Mouse (Mus musculus) myocyte (in vitro differentiated cells): ENCODE data around the gene Dnajc8. TPM values are rescaled to one million over a fixed set of nuclear protein-coding genes. Genes with fewer than 3 reads are reported as not detected.

Source experiments
- H3K27me3 ChIP-seq: one replicate; pipeline ENCODE4 v1.6.1; 2011; ENCODE audit not compliant: control insufficient read depth, insufficient read depth, insufficient read length
- H3K36me3 ChIP-seq: one replicate; pipeline ENCODE4 v1.6.1; 2011; ENCODE audit not compliant: control insufficient read depth, insufficient read depth
- H3K4me2 ChIP-seq: one replicate; pipeline ENCODE4 v1.6.1; 2011; ENCODE audit warnings: low read depth, control low read depth
- H3K4me3 ChIP-seq: one replicate; pipeline ENCODE4 v1.5.1; 2011; ENCODE audit warnings: mild to moderate bottlenecking, control low read depth, moderate library complexity
- H3K79me2 ChIP-seq: one replicate; pipeline ENCODE4 v1.6.1; 2011; ENCODE audit not compliant: control insufficient read depth, insufficient read depth
- H3ac ChIP-seq: one replicate; pipeline ENCODE4 v1.6.1; 2011; ENCODE audit not compliant: control insufficient read depth, insufficient read length
- CEBPB ChIP-seq: IDR thresholded peaks from 2 replicates; pipeline ENCODE4 v1.6.1; 2011; ENCODE audit warnings: mild to moderate bottlenecking, moderate library complexity; ENCODE audit not compliant: poor library complexity, insufficient read depth, severe bottlenecking
- E2F4 ChIP-seq: IDR thresholded peaks from one replicate; pipeline ENCODE4 v1.6.1; 2011; ENCODE audit warnings: mild to moderate bottlenecking, control low read depth, moderate library complexity; ENCODE audit not compliant: insufficient read depth
- MAX ChIP-seq: IDR thresholded peaks from one replicate; pipeline ENCODE4 v1.6.1; 2011; ENCODE audit warnings: low read depth, mild to moderate bottlenecking, control low read depth
- MYOD1 ChIP-seq, 3 experiments: IDR thresholded peaks; one replicate each; pipeline ENCODE4 v1.6.1; 2011; ENCODE audit warnings: control low read depth in 2 of 3, low read depth in 2 of 3, mild to moderate bottlenecking in 2 of 3, moderate library complexity in 1 of 3; ENCODE audit not compliant: insufficient read length in 2 of 3, control insufficient read depth in 1 of 3
- MYOG ChIP-seq, 3 experiments: IDR thresholded peaks; one replicate each; pipeline ENCODE4 v1.6.1; 2011; ENCODE audit warnings: control low read depth in 2 of 3, low read depth in 2 of 3, mild to moderate bottlenecking in 2 of 3; ENCODE audit not compliant: insufficient read length in 2 of 3, control insufficient read depth in 1 of 3, insufficient read depth in 1 of 3
- POLR2A ChIP-seq: IDR thresholded peaks from one replicate; pipeline ENCODE4 v1.6.1; 2011; ENCODE audit warnings: low read depth, mild to moderate bottlenecking, control low read depth, moderate library complexity; ENCODE audit not compliant: insufficient read length
- POLR2AphosphoS2 ChIP-seq: IDR thresholded peaks from one replicate; pipeline ENCODE4 v1.6.1; 2011; ENCODE audit warnings: low read depth, control low read depth; ENCODE audit not compliant: insufficient read length
- REST ChIP-seq: IDR thresholded peaks from one replicate; pipeline ENCODE4 v1.6.1; 2011; ENCODE audit warnings: mild to moderate bottlenecking, control low read depth, moderate library complexity; ENCODE audit not compliant: insufficient read depth, insufficient read length
- SRF ChIP-seq: IDR thresholded peaks from one replicate; pipeline ENCODE4 v1.6.1; 2011; ENCODE audit warnings: low read depth; ENCODE audit not compliant: control insufficient read depth, insufficient read length
- TCF12 ChIP-seq: IDR thresholded peaks from one replicate; pipeline ENCODE4 v1.6.1; 2011; ENCODE audit warnings: mild to moderate bottlenecking, control low read depth; ENCODE audit not compliant: poor library complexity, insufficient read depth, severe bottlenecking
- TCF3 ChIP-seq: IDR thresholded peaks from one replicate; pipeline ENCODE4 v1.6.1; 2011; ENCODE audit warnings: low read depth, control low read depth; ENCODE audit not compliant: insufficient read length
- USF1 ChIP-seq: IDR thresholded peaks from one replicate; pipeline ENCODE4 v1.6.1; 2011; ENCODE audit warnings: low read depth, mild to moderate bottlenecking, control low read depth, moderate library complexity
- polyA plus RNA-seq: library from polyadenylated mRNA; unstranded; fragments of >200 nt; fragmentation: generic; extraction: Trizol; gene quantifications from one replicate; pipeline ENCODE4 v1.2.1, GENCODE M21; 2012; ENCODE audit warnings: missing spikeins

Gene Dnajc8
- polyA plus RNA-seq, 1 experiment, result 95.1 TPM

DNA sequence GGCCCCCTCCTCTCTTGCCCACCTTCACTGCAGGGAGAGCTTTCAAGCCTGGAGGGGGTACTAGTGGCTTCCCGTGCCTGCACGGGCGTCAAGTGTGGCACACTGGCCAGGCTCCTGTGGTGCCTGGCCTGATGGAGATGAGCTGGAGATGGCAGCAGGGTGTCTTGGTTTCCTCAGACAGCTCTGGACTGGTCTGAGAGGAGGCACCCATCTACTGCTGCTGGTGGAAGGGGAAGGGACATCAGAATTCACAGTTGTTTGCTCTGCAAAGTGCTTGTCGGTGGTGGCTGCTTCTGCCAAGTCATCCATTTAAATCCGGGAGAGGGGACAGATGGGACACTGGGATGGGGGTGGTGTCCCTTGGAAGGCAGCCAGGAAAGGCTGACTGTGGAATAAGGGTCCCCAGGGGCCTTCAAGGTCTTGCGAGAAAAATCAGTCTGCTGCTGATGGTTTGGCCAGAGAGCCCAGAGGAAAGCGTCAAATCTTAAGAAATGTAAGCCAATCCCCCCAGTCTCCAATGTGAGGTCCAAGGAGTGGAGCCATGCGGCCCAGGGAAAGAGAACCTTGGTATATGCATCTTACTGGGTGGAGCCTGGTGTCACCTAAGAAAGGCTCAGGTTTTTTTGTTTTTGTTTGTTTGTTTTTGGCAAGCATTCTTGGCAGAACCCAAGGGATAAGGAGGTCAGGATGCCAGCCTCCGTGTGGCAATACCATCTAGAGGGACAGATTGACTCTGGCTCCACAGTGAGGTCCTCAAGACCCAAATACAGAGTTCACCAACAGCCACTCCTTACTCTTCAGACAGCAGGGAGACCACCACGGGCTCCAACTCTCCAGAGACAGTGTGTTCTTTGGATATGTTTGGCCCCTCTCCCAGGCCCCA, 42.9 kb upstream of the Dnajc8 start:
- Histone ChIP-seq H3K4me3 (no peak overlapping the region), H3K27me3 (no peaks in the 10 kb centered on the region), H3K36me3 (peaks cover 44% of the 10 kb centered on the region), H3ac (no peak overlapping the region), H3K79me2 (no peaks in the 10 kb centered on the region), H3K4me2 (no peak overlapping the region)
- TF ChIP-seq REST (no peak), POLR2AphosphoS2 (peak; percentile 18)

DNA sequence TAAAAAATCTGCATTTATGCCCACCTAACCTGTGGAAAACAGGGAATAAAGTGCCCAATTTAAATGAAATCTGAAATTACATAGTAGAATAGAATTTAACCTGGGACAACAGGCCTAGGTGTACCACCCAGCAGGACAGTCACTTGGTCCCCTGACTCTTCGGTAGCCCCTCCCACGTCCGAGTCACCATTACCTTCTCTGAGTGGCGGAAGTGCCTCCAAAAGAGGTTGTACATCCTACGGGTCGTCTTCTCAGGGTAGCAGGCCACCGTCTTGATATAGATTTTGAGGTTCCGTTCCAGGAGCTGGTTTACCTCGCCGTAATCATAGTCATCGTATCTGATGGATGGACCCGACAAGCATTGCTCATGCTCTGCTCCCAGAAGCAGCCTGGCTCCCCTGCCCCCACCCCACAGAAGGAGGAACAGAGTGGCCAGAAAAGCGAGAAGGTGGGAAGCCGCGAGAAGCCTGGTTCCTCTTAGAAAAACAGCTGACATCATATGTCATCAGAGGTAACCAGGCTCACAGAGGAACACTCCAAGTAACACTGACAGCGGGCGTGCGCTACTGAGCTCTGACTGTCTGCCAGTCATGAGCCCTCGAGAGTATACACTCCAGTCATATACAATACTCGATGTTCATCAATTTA, 41.0 kb upstream of the Dnajc8 start:
- H3K4me2 ChIP-seq, result no peak overlapping the region
- no peaks in the 10 kb centered on the region for H3K27me3 ChIP-seq
- no peak overlapping the region for H3ac ChIP-seq
- no peaks in the 10 kb centered on the region for H3K79me2 ChIP-seq
- no peak for TF ChIP-seq E2F4
- TF ChIP-seq POLR2AphosphoS2, result no peak
- TF ChIP-seq TCF3, result no peak
- TF ChIP-seq USF1, result no peak
- no peak for TF ChIP-seq MYOD1 (IDR thresholded peaks at IDR 0.05; ENCODE audit: control insufficient read depth in 1 of 3, insufficient read length in 2 of 3, low read depth in 2 of 3)
- TF ChIP-seq MYOG (IDR thresholded peaks at IDR 0.05; ENCODE audit: control insufficient read depth in 1 of 3, insufficient read depth in 1 of 3, insufficient read length in 2 of 3, low read depth in 2 of 3), result no peak
- TF ChIP-seq MAX, result no peak
- TF ChIP-seq REST, result no peak
- TF ChIP-seq CEBPB, result no peak
- TF ChIP-seq SRF, result no peak
- no peak for TF ChIP-seq POLR2A
- TF ChIP-seq TCF12, result no peak
- no peak overlapping the region for H3K4me3 ChIP-seq
- H3K36me3 ChIP-seq, result peaks cover 56% of the 10 kb centered on the region

DNA sequence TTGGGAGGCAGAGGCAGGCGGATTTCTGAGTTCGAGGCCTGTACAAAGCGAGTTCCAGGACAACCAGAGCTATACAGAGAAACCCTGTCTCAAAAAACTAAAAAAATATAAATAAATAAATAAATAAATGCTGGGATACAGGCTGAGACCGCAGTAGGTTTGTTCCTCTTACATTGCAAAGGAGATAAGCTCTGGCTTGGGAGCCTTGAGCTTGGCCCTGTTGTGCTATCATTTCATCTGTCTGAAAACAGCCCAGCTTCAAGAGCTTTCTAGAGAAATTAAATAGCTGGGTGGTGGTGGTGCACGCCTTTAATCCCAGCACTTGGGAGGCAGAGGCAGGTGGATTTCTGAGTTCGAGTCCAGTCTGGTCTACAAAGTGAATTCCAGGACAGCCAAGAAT, 33.7 kb upstream of the Dnajc8 start:
- H3K4me3 ChIP-seq, result no peak overlapping the region
- no peaks in the 10 kb centered on the region for H3K27me3 ChIP-seq
- TF ChIP-seq USF1 (no peak), E2F4 (no peak)
- no peak overlapping the region for H3K4me2 ChIP-seq
- H3K79me2 ChIP-seq, result peaks cover 52% of the 10 kb centered on the region
- H3K36me3 ChIP-seq, result peaks cover 44% of the 10 kb centered on the region
- H3ac ChIP-seq, result no peak overlapping the region

DNA sequence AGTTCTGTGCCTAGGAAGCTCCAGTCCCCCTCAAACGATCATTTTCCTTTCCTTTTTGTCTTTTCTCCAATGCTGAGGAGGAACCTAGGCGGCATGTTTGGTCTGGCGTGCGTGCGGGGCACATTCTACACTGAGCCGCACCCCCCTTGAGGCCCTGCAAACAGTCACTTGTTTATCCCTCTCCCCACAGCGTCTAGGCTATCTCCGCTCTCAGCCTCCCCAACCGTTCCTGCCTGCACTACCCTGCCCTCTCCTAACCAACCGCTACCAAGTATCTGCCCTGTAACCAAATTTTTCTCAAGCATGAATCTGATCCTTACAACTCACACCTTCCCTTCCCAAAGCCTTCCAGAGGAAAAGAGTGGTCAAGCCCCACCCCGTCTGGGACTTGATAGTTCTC, 32.0 kb upstream of the Dnajc8 start:
- Histone ChIP-seq H3K79me2 (peaks cover 69% of the 10 kb centered on the region), H3K4me2 (no peak overlapping the region), H3K4me3 (no peak overlapping the region), H3K36me3 (peaks cover 36% of the 10 kb centered on the region), H3K27me3 (no peaks in the 10 kb centered on the region), H3ac (no peak overlapping the region)
- no peak for TF ChIP-seq SRF
- TF ChIP-seq POLR2A, result peak; percentile 32
- peak; percentile 25 for TF ChIP-seq POLR2AphosphoS2
- no peak for TF ChIP-seq CEBPB

DNA sequence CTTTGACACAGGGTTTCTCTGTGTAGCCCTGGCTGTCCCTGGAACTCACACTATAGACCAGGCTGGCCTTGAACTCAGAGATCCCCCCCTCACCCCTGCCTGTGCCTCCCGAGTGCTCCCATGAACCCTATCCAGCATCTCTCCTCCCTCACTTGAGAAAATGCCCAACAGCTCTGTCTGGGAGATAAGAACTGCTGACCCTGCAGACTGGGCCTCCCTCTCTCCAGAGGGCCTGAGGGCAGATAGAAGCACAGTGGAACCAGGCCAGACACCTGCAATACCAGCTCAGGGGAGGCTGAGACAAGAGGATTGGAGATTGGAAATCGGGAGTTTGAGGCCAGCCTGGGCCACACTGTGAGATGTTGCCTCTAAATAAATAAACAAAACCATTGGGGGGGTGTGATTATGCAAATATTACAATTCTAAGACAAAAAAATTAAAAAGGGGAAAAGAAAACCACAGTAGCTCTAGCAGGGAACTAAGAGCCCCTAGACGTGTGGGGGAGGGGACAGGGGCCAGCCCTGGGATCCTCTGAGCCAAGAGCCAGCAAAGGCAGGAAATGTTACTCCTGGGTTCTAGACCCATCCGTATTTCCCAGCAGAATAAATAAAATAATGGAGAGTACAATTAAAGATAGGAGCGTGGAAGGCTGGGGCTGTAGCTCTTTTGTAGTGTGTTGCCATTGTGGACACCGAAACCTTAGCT, 30.2 kb upstream of the Dnajc8 start:
- Histone ChIP-seq H3ac (no peak overlapping the region), H3K4me2 (peak overlapping the region; percentile 24), H3K79me2 (peaks cover 86% of the 10 kb centered on the region), H3K4me3 (no peak overlapping the region), H3K27me3 (no peaks in the 10 kb centered on the region), H3K36me3 (peaks cover 32% of the 10 kb centered on the region)
- TF ChIP-seq USF1, result no peak
- no peak for TF ChIP-seq REST
- TF ChIP-seq POLR2AphosphoS2, result peak; percentile 12
